Mouse (Mus musculus) liver, embryonic 11.5 days (tissue): ENCODE measurements around the gene Mvp. TPM values are rescaled to one million over a fixed set of nuclear protein-coding genes. Genes with fewer than 3 reads are reported as not detected.

ENCODE experiments used
- ATAC-seq: fragments of 200-750 bp; cut with Nextera tagmentation; replicated peaks from 2 replicates; pipeline ENCODE4 v1.8.0; 2017; ENCODE audit warnings: moderate number of reproducible peaks, mild to moderate bottlenecking, moderate TSS enrichment, moderate library complexity; ENCODE audit not compliant: low FRiP score
- DNase-seq: peaks from one replicate; pipeline ENCODE4 v3.0.0-alpha.2; 2017; ENCODE audit warnings: low spot score
- H3K27ac ChIP-seq: fragments of 300-500 bp; sonication (generic); 2 replicates; pipeline ENCODE4 v1.5.1; 2014; ENCODE audit warnings: mild to moderate bottlenecking, low read depth, low read length, control low read depth
- H3K27me3 ChIP-seq: fragments of 300-500 bp; sonication (generic); replicated peaks from 2 replicates; pipeline ENCODE4 v1.6.1; 2014; ENCODE audit warnings: low read length, mixed read lengths; ENCODE audit not compliant: control insufficient read depth, insufficient read depth
- H3K36me3 ChIP-seq: fragments of 300-500 bp; sonication (generic); 2 replicates; pipeline ENCODE4 v1.6.1; 2014; ENCODE audit warnings: mild to moderate bottlenecking, low read length, moderate library complexity, mixed read lengths; ENCODE audit not compliant: control insufficient read depth, insufficient read depth
- H3K4me1 ChIP-seq: fragments of 300-500 bp; sonication (generic); replicated peaks from 2 replicates; pipeline ENCODE4 v1.6.1; 2014; ENCODE audit warnings: low read length, mixed read lengths; ENCODE audit not compliant: control insufficient read depth, insufficient read depth
- H3K4me2 ChIP-seq: fragments of 300-500 bp; sonication (generic); 2 replicates; pipeline ENCODE4 v1.6.1; 2014; ENCODE audit warnings: mild to moderate bottlenecking, control low read depth, moderate library complexity
- H3K4me3 ChIP-seq: fragments of 300-500 bp; sonication (generic); 2 replicates; pipeline ENCODE4 v1.5.1; 2014; ENCODE audit warnings: low read depth, low read length, control low read depth
- H3K9ac ChIP-seq: fragments of 300-500 bp; sonication (generic); 2 replicates; pipeline ENCODE4 v1.6.1; 2014; ENCODE audit warnings: low read depth, low read length, control low read depth
- H3K9me3 ChIP-seq: fragments of 300-500 bp; sonication (generic); 2 replicates; pipeline ENCODE4 v1.6.1; 2016; ENCODE audit warnings: low read length, inconsistent platforms, mixed read lengths; ENCODE audit not compliant: control insufficient read depth
- WGBS: fragments of 180-500 bp; shearing (Covaris S2); extraction: QIAGEN DNeasy Blood & Tissue Kit; methylation state at CpG from one replicate; pipeline ENCODE4 v1.1.7; 2014; 5-methylcytosine and 5-hydroxymethylcytosine counted together
- polyA plus RNA-seq: library from polyadenylated mRNA; unstranded; fragments of >200 nt; fragmentation: Nextera tagmentation; extraction: Ambion mirVana; gene quantifications from 2 replicates; pipeline ENCODE4 v1.2.1, GENCODE M21; 2014

The Mvp gene
- polyA plus RNA-seq, 1 experiment from 2014 or later = 8.3 TPM

DNA sequence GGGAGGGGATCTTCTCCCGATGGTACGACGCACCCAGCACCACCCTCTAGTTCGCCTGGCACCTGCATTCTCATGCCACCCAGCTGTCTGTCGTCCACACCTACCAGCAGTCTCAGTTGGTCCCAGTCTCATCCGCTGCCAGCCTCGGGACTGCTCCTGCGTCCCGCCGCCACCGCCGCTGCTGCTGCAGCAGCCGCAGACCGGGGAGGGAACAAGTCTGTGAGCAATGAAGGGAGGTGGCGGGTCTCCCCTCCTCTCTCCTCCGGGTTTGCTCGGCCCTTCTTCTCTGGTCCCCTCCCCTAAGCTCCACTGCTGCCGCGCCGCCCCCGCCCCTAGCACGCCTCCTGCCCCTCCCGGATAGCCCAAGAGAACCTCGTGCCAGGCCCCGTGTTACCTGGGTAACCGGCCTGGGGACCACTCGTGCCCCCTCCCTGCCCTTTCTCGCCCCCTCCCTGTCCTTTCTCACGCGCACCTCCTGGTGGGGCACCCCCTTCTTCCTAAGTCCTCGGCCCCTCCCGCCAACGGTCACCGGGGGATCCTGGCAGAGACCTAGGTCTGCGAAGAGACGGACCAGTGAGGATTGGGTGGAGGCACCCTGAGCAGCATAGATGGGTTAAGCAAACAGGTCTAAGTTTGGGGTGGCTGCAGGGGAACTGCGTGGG lies 6.6 kb upstream of the Mvp start, which contains the start of the genes Gm42742 and Prrt2:
Gene Gm42742, minus strand, starts transcription at position 197 of the 662 bp plus-strand sequence.
Gene Prrt2, minus strand, starts transcription at position 311 of the 662 bp plus-strand sequence.
- ATAC-seq (no peak), DNase-seq (peak; percentile 71)
- no peaks in the 10 kb centered on the region for H3K27me3 ChIP-seq
- peaks cover 31% of the 10 kb centered on the region for H3K36me3 ChIP-seq
- peak within 1 kb of the TSS; percentile 45 for H3K4me3 ChIP-seq
- 3% methylated on average over 37 of the region's 37 CpGs for WGBS
- H3K4me1 ChIP-seq = peaks cover 57% of the 10 kb centered on the region
- H3K27ac ChIP-seq = peak within 1 kb of the TSS; percentile 64; the same call in 1 of the 2 replicates
- H3K4me2 ChIP-seq = peak within 1 kb of the TSS; percentile 99
- H3K9ac ChIP-seq = peak within 1 kb of the TSS; percentile 59
- H3K9me3 ChIP-seq = no peaks in the 10 kb centered on the region

DNA sequence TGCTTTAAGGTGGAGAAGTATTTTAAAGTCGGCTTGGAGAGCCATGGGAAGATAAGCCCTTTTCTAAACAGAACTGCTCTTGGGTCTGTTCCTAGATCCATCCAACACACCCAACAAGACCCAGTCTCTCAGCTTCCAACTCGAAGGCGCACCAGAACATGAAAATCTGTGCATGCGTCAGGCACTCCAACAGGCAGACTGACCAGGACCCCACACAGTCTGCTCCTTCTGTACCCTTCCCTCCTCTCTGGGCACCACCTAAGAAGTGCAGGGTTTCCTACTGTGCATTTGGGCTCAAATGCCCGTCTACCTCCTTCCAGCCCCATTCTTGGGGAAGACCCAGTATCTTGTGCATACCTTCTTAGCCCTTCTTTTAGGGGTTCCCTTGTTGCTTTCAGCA lies 6.1 kb upstream of the Mvp start:
- 57% methylated on average over 5 of the region's 5 CpGs for WGBS
- H3K36me3 ChIP-seq = peaks cover 32% of the 10 kb centered on the region
- no peak for ATAC-seq
- peak overlapping the region; percentile 99 for H3K4me2 ChIP-seq
- H3K9me3 ChIP-seq = no peaks in the 10 kb centered on the region
- H3K27me3 ChIP-seq = no peaks in the 10 kb centered on the region
- peak overlapping the region; percentile 64; the same call in 1 of the 2 replicates for H3K27ac ChIP-seq
- H3K4me3 ChIP-seq = peak overlapping the region; percentile 45
- no peak for DNase-seq
- H3K4me1 ChIP-seq = peaks cover 63% of the 10 kb centered on the region
- H3K9ac ChIP-seq = peak overlapping the region; percentile 59

DNA sequence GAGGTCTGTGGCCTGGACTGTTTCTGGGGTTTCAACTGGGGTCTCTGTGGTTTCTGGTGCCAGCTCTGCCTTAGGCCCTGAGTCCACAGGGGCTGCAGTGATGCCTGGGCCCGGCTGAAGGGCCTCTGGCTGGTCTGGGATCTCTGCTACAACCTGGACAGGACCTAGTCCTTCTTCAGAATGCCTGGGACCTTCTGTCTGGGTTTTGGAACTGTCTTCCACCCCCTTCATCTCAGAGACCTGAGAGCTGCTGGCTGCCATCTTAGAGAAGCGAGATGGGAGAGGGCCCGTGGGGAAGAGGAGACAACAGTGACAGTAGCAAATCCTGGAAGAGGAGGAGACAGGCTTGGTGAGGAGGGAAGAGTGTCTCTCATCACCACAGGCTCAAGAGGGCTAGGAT lies 5.6 kb upstream of the Mvp start:
- ATAC-seq = no peak
- H3K4me1 ChIP-seq = peaks cover 67% of the 10 kb centered on the region
- no peaks in the 10 kb centered on the region for H3K27me3 ChIP-seq
- H3K9me3 ChIP-seq = no peaks in the 10 kb centered on the region
- H3K4me3 ChIP-seq = 0 out of 2 replicates have a peak overlapping the region, but pooled peaks have one; percentile 10
- WGBS = 69% methylated on average over 3 of the region's 3 CpGs
- peak overlapping the region; percentile 32; the same call in 1 of the 2 replicates for H3K27ac ChIP-seq
- peaks cover 32% of the 10 kb centered on the region for H3K36me3 ChIP-seq
- H3K4me2 ChIP-seq = peak overlapping the region; percentile 99
- peak overlapping the region; percentile 37 for H3K9ac ChIP-seq
- no peak for DNase-seq

DNA sequence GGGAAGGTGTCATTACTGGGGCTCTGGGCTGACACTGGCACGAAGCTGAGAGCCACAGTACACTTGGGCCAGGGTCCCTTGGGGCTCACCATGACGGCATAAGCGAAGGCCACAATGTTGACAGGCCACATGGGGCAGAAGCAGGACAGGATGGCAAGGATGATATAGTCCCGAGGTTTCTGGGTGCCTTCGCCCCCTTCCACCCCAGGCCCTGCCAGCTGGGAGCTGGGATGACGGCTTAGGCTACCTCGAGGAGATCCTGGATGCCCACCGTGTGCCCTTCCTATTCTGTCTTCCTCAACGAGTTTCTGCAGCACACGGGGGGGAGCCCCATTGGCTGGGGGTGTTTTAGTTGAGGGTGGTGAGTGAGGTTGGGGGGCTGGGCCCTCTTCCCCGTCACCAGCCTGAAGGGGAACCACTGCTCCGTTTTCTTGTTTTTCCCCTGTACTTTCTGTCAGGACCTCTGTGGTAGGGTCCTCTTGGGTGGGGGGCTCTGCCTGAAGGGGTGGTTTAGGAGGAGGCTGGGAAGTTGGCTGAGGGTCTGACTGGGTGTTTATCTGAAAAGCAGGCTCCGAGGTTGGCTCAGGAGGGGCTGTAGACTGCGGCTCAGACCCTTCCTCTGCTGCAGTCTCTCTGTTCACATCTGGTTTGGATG lies 5.0 kb upstream of the Mvp start:
- H3K4me2 ChIP-seq = peak overlapping the region; percentile 99
- H3K9me3 ChIP-seq = no peaks in the 10 kb centered on the region
- DNase-seq (no peak), ATAC-seq (no peak)
- H3K9ac ChIP-seq = peak overlapping the region; percentile 37
- WGBS = 78% methylated on average over 14 of the region's 14 CpGs
- H3K4me1 ChIP-seq = peaks cover 70% of the 10 kb centered on the region
- no peaks in the 10 kb centered on the region for H3K27me3 ChIP-seq
- peaks cover 29% of the 10 kb centered on the region for H3K36me3 ChIP-seq
- no peak overlapping the region; the same call in 1 of the 2 replicates for H3K27ac ChIP-seq
- H3K4me3 ChIP-seq = 0 out of 2 replicates have a peak overlapping the region, but pooled peaks have one; percentile 10

DNA sequence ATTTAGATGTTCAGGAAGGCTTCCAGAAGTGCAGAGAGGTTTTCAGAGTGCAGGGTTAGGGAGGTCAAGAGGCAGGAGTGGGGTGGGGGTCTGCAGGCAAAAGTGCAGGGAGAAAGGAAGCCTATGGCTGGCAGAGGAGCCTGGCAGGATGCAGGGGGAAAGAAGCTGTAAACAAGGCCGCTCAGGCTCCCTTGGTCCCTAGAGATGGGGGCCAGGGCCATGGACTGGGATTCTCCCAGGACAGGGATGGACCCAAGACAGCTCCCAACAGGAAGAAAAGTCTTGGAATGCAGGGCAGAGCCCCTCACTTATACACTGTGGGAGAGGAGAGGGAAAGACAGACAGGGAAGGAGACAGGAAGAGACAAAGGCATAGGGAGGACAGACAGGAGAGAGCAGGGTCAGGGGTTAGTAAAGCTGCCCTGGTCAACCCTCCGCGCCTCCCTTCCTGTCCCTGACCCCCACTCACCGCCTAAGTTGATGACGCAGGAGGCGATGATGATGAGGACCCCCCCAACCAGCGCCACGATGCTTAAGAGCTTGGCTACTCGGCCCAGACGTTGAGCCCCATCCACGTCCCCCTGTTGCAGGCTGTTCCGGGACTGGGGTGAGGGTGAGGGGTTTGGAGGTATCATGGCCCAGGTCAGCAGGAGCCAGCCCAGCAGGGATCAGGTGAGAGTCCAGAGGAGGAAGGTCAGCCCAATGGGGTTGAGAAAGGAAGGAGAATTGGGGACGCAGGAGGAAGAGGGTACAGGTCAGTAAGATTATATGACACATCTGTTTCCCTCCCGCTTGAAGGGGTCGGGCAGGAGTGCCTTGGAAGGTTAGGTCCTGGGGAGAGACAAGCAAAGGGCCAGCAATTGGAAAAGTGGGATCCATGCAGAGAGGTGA lies 4.2 kb upstream of the Mvp start:
- no peaks in the 10 kb centered on the region for H3K9me3 ChIP-seq
- peaks cover 68% of the 10 kb centered on the region for H3K4me1 ChIP-seq
- peaks cover 24% of the 10 kb centered on the region for H3K36me3 ChIP-seq
- H3K27me3 ChIP-seq = no peaks in the 10 kb centered on the region
- no peak for DNase-seq
- no peak overlapping the region for H3K4me3 ChIP-seq
- peak overlapping the region; percentile 35 for H3K9ac ChIP-seq
- peak overlapping the region; percentile 36 for H3K4me2 ChIP-seq
- ATAC-seq = no peak
- 0 out of 2 replicates have a peak overlapping the region, but pooled peaks have one; percentile 57 for H3K27ac ChIP-seq
- WGBS = 78% methylated on average over 15 of the region's 15 CpGs

DNA sequence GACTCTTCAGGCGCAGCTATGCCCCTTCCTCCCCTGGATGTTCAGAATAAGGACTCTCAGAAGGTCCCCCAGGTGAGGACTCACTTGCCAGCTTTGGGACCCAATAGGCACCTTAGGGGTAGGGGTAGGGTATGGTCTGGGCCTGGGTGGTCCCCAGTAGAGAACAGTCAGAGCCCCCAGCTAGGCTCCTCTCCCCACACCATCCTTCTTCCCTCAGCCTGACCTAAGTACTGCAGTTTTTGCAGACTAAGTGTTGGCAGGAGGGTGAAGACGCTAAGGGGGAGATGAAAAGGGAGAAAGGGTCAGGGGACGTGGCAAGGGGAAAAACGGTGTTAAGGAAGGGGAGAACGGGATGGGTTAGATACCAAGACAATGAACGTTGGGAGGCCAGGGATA lies 3.5 kb upstream of the Mvp start:
- Histone ChIP-seq H3K27ac (peak overlapping the region; percentile 51), H3K4me2 (peak overlapping the region; percentile 25), H3K9ac (peak overlapping the region; percentile 35; the same call in 1 of the 2 replicates), H3K9me3 (no peaks in the 10 kb centered on the region), H3K4me3 (no peak overlapping the region), H3K27me3 (no peaks in the 10 kb centered on the region), H3K4me1 (peaks cover 64% of the 10 kb centered on the region), H3K36me3 (peaks cover 20% of the 10 kb centered on the region)
- no peak for DNase-seq
- no peak for ATAC-seq
- WGBS = 50% methylated on average over 6 of the region's 6 CpGs

DNA sequence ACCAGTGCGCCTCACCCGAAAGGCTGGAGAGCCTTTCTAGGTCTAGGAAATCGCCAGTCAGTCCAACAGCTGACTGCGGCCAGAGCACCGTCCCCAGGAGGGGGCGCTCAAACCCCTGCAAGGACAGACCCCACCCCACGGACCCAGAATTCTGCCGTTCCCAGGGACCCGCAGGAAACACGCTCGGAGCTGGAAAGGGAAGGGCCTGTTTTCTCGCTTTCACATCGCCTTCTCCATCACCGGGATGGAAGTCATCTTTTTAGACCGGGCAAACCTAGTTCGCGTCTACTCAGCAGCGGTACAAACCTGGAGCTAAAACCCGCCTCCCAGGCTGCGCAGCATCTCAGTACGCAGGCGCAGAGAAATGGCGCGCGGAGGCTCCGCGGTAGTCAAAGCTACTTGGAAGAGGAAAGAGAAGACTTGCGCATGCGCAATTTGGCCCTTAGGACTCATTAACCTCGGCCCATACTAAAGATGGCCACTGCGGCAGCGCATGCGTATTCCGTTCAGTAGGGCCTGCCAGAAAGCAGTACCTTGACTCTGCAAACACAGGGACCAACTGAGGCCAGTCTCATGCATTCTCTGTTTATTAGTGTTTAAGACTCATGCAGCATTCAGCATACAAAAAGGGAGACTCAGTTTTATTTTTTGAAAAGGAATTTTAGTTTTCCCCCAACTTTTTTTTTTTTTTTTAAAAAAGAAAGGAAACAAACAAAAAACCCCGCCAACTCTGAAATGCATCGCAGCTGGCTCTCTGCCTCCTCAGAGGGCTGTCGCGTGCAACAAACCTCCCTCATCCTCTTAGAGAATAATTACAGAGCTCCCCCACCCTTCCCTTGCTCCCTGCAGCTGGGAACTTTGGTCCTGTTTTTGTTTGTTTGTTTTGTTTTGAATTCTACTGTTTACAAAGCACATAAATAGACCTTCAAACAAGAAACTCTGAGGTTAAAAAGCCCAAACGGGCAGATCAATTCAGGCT lies 2.8 kb upstream of the Mvp start, which contains the start of gene Pagr1a:
Gene Pagr1a, minus strand, starts transcription at position 382 of the 979 bp plus-strand sequence.
- peaks cover 15% of the 10 kb centered on the region for H3K36me3 ChIP-seq
- ATAC-seq (peak; percentile 84), DNase-seq (peak; percentile 98)
- peak within 1 kb of the TSS; percentile 95 for H3K27ac ChIP-seq
- H3K4me2 ChIP-seq = peak within 1 kb of the TSS; percentile 98
- no peaks in the 10 kb centered on the region for H3K27me3 ChIP-seq
- peak within 1 kb of the TSS; percentile 94 for H3K9ac ChIP-seq
- peaks cover 59% of the 10 kb centered on the region for H3K4me1 ChIP-seq
- H3K4me3 ChIP-seq = peak within 1 kb of the TSS; percentile 86
- 5% methylated on average over 39 of the region's 39 CpGs for WGBS
- no peaks in the 10 kb centered on the region for H3K9me3 ChIP-seq
